Mouse (Mus musculus): ENCODE results near the gene Hmces.

- TF ChIP-seq POLR2AphosphoS2 (IDR thresholded peaks at IDR 0.05; ENCODE audit: insufficient read length, low read depth) (peak; percentile 79), MAX (IDR thresholded peaks at IDR 0.05; ENCODE audit: low read depth) (no peak), POLR2A (IDR thresholded peaks at IDR 0.05; ENCODE audit: insufficient read length, low read depth) (no peak), TCF12 (IDR thresholded peaks at IDR 0.05; ENCODE audit: insufficient read depth, poor library complexity, severe bottlenecking) (no peak), E2F4 (IDR thresholded peaks at IDR 0.05; ENCODE audit: insufficient read depth) (no peak), USF1 (IDR thresholded peaks at IDR 0.05; ENCODE audit: low read depth) (no peak), MYOD1 (IDR thresholded peaks at IDR 0.05; ENCODE audit: control insufficient read depth in 1 of 3, insufficient read length in 2 of 3, low read depth in 2 of 3) (no peak), REST (IDR thresholded peaks at IDR 0.05; ENCODE audit: insufficient read depth, insufficient read length) (no peak), TCF3 (IDR thresholded peaks at IDR 0.05; ENCODE audit: insufficient read length, low read depth) (no peak), SRF (IDR thresholded peaks at IDR 0.05; ENCODE audit: control insufficient read depth, insufficient read length, low read depth) (no peak), MYOG (IDR thresholded peaks at IDR 0.05; ENCODE audit: control insufficient read depth in 1 of 3, insufficient read depth in 1 of 3, insufficient read length in 2 of 3, low read depth in 2 of 3) (no peak), CEBPB (IDR thresholded peaks at IDR 0.05; ENCODE audit: insufficient read depth, poor library complexity, severe bottlenecking) (no peak)
Measured at GRCm38 (mm10) chr6:87979728-87980127, 66.0 kb downstream of the Hmces start.
